Mouse (Mus musculus): ENCODE results near the gene Ssh3.
A peak's percentile ranks its signal among the peaks of the same experiment; 100 is the strongest.

The Ssh3 gene

DNA sequence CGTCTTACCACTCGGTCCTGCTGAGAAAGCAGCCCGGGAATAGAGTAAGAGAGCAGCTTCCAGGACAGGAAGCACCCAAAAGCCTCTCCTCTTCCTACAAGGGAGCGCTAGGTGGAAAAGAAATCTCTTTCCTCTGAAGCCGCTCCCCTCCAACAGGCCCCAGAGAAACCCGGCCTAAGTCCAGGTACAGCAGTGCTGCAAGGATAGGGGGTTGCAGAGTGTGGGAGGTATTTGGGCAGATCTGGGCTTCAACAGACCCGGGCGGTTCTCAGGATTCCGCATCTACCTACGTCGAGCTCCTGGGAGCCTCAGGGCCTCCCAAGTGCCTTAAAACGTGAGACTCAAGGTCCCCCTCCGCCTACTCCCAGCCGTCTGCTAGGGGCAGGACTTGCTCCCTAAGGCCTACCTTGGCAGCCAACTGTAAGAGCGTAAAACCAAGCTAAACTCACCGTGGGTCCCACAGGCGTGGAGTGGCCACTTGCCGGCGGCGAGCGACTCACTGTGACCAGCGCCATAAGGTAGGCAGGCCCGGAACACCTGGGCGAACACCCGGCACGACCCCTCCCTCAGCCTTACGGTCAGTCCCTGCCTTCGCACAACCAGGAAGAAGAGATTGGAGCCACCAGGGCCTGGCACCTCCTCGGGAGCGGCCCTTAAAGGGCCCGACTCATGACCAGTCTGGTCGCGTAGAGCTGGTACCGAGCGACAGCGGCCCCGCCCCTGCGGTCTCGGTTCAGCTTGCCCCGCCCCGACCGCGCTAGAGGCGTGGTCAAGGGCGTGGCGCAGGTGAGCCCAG lies at the start of gene Ssh3:
Gene Ssh3, minus strand, starts transcription at position 615 of the 796 bp plus-strand sequence.
- peak; percentile 88 for DNase-seq

DNA sequence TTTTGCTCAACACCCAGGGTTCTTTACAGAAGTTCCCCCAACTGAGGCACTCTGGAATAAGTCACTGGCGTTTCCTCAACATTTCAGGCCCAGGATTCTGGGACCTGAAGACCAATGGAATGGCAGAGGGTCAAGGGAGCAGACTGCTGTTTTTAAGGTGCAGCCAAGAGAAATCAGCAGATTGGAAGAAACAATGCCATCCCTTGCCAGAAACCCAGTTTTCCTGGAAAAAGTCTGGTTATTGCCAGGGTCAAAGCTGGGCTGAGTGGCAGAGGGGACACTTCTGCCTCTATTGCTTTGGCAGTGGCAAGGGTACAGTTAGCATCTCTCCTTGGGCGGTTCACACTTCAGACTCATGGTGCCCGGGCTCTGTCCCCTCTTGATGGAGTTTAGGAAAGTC lies 48.2 kb upstream of the Ssh3 start:
- DNase-seq: peak; percentile 47

DNA sequence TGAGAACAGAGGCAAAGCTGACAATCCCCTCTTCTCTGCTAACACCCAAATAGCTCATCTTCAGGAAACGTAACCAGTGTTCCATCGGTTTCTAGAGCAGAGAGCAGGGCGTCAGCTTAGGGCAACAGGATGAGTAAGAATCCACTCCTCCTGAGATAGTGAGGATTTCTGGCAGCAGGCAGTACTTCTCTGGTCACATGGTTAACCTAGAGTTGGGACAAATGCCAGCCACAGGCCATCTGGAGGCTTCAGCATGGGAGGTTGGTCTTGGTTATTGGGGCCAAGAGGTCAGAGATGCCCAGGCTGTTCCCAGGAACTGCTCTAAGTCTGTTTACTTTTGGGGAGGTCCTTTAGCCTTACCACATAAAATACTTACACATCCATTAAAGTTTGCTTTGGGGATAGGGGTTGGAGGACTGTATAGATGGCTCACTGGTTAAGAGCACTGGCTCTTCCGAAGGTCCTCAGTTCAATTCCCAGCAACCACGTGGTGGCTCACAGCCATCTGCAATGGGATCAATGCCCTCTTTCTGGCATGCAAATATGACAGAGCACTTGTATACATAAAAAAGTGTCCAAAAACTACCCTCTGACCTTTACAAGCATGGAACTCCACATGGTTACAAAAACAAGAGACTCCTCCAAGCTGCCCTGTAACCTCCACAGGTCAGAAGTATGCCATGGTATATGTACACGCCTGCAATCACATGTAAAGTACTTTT lies 46.4 kb upstream of the Ssh3 start:
- peak; percentile 95 for DNase-seq

DNA sequence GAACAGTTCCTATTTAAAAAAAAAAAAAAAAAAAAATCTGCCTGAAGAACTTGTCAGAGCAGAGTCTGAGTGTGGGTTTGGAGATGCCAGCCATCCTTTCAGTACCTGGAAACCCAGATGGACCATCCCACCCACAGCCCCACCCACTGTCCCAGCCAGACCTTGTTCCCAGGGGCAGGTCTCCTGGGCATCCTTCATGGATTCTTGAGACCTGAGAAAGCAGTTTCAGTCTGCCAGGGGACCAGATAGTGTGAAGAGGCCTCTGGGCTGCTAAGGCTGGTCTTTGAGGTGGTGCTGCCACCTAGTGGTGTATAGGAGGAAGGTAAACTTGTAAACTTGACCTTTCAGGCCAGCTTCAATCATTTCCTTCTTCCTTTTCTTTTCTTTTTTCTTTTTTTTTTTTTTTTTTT lies 40.8 kb upstream of the Ssh3 start:
- DNase-seq: peak; percentile 73

DNA sequence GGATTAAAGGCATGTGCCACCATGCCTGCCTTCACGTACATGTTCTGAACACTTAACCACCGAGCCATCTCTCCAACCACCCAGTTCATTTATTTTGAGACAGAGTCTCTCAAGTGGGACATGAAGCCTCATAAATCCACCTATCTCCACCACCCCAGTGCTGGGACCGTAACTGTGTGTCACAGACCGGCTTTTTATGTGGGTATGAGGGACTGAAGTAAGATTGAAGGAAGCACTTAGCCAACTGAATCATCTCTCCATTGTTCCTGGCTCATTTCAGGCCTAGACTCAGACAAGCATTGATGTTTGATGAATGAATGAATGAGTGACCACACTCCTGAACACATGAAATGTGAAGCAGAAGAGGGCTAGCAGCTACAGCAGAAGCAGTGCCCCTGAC lies 40.3 kb upstream of the Ssh3 start:
- peak; percentile 40 for DNase-seq

DNA sequence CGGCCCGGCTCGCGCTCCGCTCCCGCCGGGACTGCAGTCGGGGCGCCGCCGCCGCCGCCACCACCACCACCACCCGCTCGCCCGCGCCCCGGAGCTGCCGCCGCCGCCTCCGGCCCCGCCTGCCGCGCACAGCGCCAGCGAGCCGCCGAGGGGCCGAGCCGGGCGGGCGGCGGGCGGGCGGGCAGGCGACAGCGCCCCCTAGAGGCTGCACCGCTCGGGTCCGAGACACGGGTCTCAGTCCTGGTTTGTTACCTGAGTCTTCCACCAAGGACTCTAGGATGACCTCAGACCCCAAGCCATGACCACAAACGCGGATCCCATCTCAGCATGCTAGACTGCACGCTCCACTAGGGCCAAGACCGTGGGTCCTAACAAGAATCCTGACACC lies 37.2 kb upstream of the Ssh3 start, which contains the start of gene Grk2:
Gene Grk2, minus strand, starts transcription at position 33 of the 388 bp plus-strand sequence.
- peak; percentile 86 for DNase-seq

DNA sequence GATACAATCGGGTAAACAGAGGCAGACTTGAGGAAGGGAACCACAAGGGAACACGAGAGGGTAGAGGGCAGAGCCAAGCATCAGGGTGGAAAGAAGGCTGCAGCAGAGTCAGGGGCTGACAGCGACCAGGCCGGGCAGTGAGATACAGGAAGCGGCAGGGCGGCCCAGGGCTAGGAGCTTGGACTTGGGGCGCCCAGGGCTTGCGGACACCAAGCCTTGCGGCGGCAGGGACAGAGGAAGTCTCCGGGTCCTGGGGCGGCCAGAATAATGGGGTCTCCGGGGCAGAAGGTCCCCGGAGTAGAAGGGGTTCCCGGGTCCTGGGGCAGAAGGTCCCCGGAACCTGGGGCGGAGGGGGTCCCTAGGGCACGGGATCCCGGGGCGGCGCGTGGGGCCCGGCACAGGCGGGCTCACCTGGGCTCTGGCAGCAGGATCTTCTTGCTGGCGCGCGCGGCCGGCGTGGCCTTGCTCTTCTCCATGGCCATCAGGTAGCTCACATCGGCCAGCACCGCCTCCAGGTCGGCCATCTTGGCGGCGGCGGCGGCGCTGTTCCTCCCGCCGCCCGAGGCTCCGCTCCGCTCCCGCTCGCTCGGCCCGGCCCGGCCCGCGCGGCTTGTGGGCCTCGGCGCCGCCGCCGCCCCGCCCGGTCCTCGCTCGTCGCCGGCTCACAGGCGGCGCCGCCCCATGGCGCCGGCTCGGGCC lies 36.7 kb upstream of the Ssh3 start:
- DNase-seq: peak; percentile 75

DNA sequence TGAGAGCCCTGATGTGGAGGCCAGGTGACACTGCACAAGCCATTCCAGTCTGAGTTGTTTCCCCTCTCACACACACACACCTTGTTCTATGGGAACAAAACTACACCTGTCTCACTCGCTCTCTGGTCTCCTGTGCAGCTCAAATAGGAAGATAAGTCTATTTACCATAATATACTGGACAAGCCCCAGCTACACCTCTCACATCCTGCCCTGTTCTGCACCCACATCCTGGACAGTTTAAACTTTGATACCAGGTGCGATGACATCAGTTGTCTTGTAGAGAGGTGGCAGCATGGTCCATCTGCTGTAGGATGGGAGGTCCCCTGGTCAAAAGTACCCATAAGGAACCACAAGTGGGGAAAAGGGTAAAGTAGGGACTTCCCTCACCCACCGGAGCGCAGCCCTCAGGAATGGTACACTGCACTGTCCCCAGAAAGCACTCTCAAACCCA lies 35.9 kb upstream of the Ssh3 start:
- DNase-seq: no peak

DNA sequence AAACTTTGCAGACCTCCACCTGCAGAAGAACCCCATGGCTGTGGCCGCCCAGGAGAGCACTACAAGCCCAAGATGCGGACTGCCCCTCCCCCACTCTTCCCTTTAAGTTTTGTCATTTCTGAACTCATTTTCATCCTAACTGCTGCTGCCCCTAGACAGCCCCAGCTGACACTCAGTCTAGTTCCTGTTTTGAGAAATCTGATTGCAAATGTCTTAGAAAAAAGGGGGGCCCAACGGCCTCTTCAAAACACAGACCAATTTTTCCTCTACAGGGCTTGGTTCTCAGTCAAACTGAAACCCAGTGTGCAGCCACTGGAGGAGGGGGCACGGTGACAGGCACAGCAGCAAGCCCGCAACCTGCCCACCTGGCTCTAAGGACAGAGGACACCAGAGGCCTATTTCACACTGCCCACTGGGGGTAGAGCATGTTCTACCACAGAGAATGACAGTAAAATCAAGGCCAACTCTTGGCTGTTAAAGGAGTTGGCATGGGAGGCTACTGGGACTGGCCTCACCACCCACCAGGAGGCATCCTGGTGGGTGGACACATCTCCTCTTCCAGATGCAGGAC lies 35.4 kb upstream of the Ssh3 start:
- peak; percentile 71 for DNase-seq

DNA sequence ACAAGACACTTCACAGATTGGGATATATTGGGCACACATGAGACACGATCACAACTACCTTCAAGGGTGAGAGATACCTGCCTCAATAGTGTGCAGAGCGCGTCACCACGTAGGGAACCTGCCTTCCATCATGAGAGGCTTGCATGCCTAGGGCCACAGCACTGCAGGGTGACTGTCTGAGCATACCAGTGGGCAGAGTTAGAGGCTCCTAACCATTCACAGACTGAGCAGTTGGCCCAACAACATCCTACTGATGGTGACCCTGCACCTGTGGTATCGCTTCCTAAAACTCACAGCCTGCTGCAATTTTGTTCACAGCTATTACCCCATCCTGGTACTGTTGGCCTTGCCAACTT lies 34.6 kb upstream of the Ssh3 start:
- DNase-seq: peak; percentile 65

DNA sequence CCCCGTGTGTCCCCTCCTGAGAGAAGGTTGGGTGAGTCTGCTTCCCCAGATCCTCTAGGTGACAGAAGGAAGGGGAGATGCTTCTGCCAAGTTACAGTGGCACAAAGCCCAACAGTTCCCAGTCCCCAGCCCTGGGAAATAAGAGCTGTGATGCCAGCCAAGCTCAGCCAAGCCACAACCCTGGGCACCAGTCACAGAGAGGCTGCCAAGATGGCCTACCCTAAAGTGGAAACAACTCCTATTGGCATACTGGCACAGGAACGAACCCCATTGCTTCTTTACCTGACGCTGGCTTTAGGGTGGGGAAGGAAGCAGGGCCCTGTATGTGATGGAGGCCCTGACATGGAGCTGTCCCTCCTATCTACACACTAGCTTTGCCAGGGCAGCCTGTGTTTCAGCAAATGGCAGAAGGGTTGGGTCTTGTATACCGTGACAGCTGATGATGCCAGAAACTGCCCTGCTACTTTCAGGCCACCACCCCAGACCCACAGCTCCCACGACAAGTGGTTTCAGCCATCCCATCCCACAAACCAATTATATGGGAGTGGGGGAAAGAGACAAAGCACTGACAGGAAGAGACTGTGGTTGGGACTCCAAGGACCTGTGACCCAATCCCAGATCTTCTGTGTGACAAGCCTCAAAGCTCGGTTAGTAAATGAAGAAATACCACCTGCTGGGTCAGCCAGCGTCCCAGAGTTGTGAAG lies 34.1 kb upstream of the Ssh3 start:
- DNase-seq: peak; percentile 98

DNA sequence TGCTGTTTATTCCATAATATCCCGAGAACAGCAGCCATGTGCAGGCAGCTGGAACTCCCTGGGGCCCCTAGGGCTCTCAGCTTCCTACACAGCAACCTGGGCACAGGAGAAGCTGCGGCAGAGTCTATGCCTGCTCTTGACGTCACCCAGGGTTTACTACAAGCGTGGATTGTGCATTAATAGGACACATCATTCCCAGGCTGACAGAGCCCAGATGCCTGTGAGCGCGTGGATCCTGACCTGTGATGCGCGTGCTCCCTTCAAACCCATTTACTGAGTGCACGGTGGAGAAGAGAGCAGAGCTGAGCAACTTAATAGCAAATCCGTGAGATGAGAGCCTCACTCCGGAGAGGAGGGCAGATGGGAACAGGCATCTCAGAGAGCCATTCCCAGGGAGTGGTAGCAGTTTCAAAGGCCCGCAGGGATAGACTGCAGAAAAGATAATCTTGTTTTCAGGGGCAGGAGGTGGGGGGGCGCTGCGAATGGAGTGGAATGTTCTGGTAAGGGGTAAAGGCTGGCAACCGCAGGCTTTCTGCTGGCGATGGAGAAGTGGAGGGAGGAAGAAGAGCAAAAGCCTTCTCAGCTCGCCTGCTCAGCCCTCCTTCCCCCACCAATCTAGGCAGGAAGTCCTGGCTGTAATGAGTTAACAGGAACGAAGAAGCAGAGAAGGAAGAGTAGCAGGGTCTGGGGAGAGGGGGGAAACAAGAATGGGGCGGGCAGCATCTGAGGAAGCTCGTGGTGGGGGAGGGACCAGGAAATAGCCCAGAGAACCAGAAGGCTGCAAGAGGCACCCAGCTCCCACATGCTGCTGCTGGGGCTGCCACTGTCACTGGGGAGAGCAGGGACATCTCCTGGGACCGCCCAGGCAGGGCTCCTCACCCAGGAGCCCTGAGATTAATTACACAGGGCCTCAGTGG lies 33.0 kb upstream of the Ssh3 start:
- DNase-seq: peak; percentile 72

DNA sequence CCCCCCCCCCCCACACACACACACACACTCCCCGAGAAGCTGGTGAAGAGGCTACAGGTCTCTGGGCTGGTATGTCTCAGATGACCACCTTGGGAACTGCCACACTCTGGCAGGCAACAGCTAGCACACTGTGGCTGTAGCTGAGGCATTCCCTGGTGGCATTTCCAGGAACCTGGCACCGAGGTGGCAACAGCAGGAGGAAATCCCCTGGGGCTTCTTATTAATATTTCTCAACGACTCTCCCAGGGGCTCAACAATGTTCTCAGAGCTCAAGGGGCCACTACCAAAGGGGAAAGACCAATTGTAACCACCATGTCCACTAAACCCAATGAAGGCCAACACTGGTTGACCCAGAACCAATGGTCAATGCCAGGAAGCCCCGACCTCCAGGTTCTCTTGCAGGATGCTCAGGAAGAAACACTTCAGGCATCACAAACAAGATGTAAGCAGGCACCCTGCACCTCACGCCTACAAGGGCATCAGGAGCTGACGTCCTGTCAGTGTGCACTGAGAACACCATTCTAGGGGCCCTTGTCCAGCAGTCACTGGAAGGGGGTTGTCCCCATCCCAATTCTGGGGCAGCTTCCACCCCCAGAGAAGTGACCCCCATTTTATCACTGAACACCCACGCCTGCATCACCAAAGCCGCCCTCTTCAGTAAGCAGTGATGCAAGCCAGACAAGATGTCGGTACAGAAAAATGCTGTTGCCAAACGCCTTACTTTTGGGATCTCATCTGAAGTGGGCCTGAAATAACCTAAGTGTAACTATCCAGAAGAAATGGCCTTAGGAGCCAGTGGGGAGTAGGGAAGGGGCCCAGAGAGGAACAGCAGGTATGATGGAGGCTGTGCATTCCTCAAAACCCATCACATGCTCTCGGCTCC lies 32.1 kb upstream of the Ssh3 start:
- DNase-seq: no peak

DNA sequence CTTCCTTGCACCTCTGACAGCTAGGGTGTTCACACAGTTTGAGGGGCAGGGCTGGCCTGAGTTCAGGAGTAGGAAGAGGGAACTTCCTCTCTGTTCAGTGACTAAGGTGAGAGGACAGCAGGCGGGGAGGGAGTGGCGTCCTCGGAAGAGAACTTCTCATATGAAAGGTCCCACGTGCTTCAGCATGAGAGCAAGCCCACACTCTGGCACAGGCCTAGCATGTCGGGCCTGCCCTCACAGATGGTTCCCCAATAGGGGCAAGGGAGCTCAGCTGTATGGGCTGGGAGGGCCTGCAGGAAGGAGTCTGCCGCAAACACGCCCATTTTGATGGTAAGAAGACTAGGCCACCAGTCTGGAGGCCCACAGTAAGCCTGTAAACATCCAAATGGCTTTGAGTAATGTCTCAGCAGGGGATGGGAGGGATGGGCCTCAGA lies 31.3 kb upstream of the Ssh3 start:
- peak; percentile 76 for DNase-seq

DNA sequence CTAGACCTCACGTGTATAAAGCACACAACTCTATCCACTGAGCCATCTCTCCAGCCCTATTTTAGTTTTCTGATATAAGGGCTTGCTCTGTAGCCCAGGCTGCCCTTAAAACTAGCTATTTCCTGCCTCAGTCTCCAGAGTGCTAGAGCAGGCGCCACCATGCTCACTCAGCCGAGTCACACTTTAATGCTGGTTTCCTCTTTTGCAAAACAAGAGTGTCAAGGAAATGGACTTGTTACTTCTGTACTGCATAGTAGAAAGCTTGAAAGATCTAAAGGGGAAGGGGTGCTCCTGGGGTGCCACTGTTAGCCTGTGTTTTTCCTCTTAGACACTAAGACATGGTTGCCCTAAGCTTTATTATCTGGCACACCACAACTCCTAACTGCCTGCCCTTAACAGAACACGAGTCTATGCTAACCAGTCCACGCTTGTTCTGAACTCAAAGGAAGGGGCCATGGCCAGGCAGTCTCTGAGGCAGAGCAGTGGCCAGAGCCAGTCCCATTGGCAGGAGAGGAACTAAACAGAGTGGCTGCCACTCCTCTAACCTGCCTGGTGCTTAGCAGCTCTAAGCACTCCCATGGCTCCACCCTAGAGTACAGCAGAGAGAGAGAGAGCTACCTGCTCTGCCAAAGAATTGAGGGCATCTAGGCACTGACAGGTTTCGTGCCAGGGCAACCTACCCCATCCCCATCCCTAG lies 30.7 kb upstream of the Ssh3 start:
- no peak for DNase-seq

DNA sequence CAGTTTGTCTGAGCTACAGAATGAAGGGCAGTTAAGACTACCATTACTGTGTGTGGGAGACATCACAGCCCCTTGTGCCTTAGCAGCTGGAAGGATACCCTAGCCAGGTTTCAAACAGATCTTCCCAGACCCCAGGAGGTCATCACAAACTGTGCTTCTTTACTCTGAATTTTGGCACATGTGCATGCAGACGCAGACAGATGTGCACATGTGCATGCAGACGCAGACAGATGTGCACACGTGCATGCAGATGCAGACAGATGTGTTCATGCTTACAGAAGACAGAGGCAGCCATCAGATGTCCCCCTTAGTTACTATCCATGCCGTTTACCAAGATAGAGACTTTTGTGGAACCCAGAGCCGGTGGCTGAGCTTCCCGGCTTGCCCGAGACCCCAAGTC lies 30.1 kb upstream of the Ssh3 start:
- DNase-seq: no peak

DNA sequence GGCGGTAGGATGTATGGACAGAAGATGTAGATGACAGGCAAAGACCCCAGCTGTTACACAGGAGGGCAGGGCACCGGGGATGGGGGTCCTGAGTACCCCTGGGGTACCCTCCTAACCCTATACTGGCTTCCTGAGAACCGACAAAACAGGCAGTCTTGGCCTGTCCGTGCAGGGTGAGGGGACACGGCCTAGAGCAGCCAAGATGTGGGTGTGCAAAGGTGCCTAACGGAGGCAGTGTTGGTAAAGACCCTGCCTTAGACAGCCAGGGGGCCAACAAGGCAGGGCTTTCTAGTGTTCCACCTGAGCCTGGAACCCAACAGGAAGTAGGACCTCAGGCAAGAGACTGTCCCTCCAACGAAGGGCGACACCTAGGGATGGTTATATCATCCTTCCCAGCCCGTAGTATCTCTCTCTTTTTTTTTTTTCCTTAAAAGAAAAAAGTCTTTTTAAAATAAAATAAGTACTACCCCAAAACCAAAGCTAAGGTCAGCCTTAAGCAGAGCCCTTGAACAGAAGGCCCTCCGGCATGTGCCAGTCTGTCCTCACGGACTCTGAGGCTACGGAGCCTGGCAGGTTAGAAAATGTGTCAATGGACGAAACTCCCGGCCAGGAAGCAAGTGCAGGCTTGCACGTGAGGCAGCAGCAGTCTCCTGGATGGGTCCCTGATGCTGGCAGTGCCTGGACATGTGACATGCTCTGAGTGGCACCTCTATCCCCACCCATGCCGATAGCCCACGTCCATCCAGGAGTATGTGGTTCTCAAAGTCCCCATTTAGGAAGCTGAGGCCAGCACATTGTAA lies 29.5 kb upstream of the Ssh3 start:
- no peak for DNase-seq

DNA sequence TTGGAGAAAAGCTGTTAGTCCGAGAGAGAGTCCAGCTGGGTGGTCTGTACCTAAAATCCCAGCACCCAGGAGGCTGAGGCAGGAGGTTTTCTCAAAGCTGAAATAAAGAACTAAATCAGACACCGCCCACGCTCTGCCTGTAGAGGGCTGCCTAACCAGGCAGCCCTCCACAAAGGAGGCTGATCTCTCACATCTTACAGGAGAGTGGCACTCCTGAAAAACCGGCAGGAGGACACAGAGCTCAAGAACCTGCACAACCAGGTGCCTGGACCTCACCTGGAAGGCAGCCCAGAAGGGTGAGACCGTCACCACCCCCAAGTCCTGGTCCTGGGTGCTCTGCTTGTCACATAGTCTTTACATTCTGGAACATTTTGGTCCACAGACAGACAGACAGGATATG lies 28.9 kb upstream of the Ssh3 start:
- no peak for DNase-seq

DNA sequence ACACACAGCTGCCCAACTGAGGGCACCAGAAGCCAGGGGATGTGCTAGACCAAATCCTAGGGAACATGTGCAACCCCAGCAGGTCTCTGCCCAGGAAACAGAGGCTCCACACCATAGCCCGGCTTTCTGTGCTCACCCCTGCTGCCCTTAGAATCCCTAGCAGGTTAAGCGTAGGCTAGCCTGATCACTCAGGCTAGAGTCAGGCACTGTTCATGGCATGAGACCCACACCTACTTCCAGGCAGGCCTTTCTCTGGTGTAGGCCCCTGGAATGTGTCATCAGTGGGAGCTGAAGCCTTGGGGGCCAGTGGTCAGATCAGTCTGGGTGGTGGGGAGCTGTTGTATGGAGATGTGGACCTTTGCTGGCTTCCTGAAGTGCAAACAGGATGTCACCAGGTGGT lies 27.6 kb upstream of the Ssh3 start:
- no peak for DNase-seq

Measured in cerebellum, adult 9-11 months (tissue).